Mouse (Mus musculus) spleen, adult 2 months (tissue): ENCODE measurements around the gene Ces1a.

Experiments
- CTCF ChIP-seq: fragments of 200-500 bp; IDR thresholded peaks from 2 replicates; pipeline ENCODE4 v1.5.1; 2011; ENCODE audit warnings: mild to moderate bottlenecking, inconsistent platforms; ENCODE audit not compliant: insufficient read depth, insufficient read length, insufficient replicate concordance; ENCODE audit errors: extremely low read depth
- POLR2A ChIP-seq: fragments of 200-500 bp; IDR thresholded peaks from 2 replicates; pipeline ENCODE4 v1.6.1; 2011; ENCODE audit warnings: low read depth, low read length, inconsistent platforms

- TF ChIP-seq POLR2A, result no peak
- no peak for TF ChIP-seq CTCF
Observed at GRCm38 (mm10) chr8:93038831-93039230, 9.2 kb downstream of the Ces1a start.
